Mouse (Mus musculus): ENCODE results near the gene Eif2s2. TPM values are rescaled to one million over a fixed set of nuclear protein-coding genes. Genes with fewer than 3 reads are reported as not detected.
"Not testable (repeated sequence)": the region's sequence is repeated elsewhere in the genome, so short reads cannot be mapped to it uniquely, and the experiment has no call there.

Eif2s2 gene
- total RNA-seq (2022) = 100 to 1,000 TPM in 2 of 4 experiments, 10 to 100 TPM in 2; 89.8 to 123 (median 98.0) TPM

DNA sequence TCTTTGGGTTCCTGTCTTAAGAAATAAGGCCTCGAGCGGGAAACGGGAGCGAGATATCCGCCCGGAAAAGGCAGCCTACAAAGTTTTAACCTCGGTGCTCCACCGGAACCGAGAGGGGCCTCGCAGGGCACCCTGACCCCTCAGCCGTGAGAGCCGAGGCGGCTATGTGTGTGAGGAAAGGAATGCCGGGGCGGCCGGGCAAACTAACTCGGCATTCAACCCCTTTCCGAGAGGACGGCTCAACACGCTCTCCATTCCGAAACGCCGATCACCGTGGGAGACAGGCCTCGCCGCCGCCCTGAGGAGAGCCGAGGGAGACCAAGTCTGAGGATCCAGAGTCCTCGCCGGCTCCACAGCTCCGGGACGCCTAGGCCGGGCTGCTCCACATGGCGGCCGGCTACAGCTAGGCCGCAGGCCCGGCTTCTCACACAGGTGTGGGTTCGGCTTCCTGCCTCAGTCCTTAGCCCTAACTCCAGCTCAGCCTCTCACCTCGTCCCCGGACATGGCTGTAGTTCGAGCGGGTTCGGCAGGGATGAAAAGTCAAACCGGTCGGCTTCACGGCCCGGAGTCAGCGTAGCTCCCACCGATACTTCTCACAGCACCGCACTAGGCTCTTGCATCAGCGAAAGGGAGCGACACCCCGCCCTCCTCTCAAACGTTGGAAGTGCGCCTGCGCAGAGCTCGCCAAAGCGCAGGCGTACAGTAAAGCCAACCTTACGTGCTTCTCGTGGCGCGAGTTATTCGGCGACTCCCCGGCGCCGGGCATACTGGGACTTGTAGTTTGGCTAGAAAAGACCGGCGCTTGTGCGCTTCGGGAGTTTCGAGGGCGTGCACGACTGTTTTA, at the start of gene Eif2s2:
Eif2s2 (minus strand) TSS at position 735 of the 844 bp plus-strand sequence.
- DNase-seq = peak; percentile 97

DNA sequence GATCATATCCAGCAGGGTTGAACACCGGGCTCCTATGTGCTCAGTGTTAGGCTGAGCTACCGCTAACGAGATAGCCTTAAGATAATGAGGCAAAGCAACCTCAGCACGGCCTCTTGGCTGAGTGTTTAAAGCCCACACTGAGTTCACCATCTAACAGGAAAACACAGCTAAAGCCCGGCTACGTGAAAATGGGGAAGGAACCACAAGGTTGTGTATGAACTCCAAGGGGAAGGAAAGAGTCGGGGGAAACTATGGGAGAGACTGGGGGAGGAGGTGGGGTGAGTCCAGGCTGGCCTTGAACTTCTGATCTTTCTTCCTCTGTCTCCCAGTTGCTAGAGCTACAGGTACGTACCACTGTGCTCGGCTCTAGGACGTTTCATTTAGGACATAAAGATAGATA, 49.2 kb upstream of the Eif2s2 start:
- no peak for DNase-seq

DNA sequence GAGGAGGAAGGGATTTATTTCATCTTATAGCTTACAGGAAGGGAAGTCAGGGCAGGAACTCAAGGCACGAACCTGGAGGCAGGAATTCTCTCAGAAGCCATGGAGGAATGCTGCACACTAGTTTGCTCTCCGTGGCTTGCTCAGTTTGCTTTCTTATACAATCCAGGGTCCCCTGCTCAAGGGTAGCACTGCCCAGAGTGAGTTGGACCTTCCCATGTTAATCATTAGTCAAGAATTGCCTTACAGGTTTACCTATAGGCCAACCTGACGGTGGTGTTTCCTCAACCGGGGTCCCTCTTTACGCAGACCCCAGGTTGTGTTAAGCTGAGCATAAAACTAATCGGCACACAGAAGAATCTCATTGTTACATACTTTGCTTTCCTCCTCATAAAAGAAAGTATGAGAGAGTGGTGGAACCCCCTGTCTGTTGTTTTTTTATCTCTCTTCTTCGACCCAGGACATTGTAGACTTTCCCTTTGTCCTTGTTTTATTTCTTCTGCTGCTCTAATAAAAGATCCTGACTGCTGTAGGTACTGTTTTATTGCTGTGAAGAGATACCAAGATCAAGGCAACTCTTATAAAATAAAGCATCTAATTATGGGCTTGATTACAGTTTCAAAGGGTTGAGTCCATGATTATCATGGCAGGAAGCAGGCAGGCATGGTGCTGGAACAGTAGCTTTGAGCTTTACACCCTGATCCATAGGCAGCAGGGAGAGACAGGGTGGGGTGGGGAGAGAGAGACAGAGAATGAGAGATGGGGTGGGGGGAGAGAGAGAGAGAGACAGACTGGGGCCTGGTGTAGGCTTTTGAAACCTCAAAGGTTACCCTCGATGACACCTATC, 45.0 kb upstream of the Eif2s2 start:
- DNase-seq = no peak

DNA sequence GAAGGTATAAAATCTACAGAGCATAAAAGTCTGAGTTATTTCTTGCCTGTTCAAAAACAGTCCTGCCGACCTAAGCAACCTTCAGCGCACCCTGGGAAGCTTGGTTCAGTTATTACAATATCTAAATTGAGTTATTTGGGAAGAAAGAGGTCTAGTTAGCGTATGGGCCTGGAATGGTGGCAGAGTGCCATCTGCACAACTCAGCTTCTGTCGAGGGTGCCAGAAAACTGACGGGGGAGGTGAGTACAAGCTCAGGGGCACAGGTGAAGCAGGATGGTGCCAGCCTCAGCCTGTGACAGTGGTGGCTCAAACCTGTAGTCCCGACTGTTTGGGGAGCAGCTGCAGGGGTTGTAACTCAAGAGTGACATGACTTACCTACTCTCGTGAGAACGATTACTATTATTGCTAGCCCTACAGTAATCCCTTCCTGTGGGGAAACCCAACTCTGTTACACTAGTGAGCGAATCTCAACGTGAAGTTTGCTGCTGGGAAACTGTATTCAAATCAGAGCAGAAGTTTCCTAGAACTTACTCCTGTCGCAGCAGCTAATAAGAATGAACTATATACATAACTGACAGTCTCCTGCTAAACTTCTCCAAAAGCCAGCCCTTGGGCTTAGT, 43.9 kb upstream of the Eif2s2 start:
- no peak for DNase-seq

DNA sequence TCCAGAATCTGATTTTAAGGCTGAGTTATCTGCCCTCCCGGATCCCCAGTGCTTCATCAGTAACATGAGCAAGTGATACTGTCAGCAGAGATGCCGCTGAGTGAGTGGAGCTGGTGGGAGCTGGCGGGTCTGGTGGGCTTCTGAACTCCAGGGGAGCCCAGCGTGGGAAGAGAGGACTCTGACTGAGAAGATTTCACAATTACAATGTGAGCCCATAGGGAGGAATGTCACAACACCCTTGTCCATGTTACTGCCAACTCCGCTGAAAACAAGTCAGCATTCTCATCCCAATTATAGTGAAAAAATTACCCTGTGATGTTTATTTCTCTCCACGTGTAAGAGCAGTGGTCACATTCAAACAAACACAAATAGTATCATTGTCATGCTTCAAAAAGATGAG, 43.4 kb upstream of the Eif2s2 start:
- DNase-seq = no peak

DNA sequence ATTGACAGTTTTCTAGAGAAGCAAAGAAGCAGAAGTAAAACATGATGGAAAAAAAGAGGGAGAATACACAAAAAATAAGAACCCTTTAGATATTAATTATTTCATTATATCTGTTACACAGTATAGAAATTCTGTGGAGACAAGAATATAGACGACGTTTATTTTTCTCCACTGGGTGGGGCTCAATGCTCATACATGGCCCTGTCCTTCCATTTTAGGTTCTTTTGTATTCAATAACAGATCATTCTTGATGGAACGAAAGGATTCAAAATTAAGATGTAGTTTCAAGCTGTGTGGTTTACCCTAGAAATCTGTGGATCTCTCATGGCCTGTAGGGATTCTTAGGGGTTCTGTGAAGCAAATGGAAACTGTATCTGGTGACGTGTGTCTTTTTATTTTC, 41.1 kb upstream of the Eif2s2 start:
- DNase-seq = no peak

DNA sequence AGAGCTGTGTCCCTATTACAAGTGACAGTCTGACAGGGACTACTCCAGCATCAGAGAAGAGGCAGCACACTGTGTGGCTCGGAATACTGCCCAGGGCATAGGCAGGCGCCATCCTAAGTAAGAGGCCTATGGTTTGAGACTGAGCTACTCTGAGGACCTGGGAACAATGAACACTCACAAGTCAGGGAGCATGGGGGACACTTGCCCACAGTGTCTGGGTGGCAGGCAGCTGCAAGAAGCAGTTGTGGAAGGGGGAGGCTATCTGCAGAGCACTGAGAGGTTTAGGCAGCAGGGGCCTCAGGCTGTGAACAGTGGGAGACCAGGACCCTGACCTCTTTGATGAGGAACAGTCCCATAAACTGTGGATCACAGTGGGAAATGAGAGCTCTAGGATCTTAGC, 35.6 kb upstream of the Eif2s2 start:
- no peak for DNase-seq

DNA sequence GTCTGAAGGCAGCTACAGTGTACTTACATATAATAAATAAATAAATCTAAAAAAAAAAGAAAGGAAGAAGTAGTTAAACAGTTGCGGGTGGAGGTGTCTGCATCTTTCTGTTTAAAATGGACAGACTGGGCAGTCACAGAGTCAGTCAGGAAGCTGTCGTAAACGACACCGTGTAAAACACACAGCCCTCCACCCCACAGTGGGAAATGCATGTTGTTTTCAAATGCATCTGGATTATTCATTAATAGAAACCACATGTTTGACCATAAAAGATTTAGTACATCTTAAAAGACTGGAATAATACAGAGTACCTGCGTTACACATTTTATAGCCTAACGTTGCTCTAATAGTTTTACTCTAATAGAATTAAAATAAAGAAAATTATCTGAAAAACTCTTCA, 34.1 kb upstream of the Eif2s2 start:
- no peak for DNase-seq

DNA sequence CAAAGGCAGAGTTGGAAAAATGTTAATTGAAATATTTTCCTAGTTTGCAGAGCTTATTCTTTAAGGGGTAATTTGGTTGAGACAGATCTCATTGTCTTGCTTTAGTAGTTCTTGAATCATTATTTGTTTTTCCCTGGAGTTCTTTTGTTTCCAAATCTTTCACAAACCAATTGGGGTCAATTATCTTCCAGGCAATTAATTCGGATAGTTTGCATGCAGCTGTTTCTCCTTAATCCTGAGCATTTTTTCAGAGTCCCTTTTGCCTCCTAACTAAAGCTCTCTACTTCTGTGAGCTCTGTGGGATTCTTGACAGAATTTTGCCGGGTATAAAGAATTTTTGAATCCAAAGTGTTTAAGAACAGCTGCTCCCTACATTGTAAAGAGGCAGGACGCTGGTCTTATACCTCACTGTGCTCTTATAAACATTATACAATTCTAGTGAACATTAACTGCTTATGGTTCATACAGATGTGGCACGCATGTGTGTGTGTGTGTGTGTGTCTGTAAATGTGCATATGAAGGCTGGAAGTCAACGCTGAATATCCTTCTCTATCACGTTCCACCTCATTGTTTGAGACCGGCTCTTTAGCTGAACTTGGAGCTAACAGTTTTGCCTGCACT, 32.8 kb upstream of the Eif2s2 start:
- DNase-seq = no peak

DNA sequence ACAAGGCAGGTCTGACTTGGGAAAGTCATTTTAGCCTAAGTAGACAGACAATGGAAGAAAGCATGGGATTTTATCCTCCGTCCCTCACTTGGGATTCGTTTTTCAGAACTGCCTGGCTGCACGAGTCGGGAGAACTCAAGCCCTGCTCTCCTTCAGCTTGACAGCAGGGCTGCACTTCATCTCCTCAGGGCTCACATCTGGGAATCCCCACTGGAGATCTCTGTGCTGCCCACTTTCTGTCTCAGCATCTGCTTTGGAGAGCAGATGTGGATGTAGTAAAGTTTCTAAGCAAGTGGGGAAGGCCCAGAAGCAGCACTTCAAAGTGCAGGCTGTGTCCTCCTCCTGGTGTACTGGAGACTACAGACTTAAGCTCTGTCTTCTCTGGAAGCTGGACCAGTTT, 29.4 kb upstream of the Eif2s2 start:
- DNase-seq = not testable (repeated sequence)

DNA sequence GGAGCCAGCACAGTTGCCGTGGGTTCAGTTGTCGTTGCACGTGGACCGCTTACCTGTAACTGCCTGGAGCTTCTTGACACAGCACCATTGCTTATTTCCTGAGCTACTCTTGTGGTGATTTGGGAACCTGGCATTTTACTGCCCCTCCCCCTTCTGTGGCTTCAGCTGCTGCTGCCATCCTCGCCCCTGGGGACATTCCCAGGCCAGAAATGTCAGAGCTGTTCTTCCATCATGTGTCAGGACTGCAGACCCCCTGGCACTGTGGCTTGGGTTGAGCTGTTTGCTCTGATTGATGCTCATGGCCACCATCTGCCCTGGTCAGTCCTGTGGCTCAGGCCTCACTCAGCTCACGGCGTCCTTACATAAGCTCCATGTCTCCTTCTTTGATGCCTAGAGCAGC, 28.2 kb upstream of the Eif2s2 start:
- no peak for DNase-seq

DNA sequence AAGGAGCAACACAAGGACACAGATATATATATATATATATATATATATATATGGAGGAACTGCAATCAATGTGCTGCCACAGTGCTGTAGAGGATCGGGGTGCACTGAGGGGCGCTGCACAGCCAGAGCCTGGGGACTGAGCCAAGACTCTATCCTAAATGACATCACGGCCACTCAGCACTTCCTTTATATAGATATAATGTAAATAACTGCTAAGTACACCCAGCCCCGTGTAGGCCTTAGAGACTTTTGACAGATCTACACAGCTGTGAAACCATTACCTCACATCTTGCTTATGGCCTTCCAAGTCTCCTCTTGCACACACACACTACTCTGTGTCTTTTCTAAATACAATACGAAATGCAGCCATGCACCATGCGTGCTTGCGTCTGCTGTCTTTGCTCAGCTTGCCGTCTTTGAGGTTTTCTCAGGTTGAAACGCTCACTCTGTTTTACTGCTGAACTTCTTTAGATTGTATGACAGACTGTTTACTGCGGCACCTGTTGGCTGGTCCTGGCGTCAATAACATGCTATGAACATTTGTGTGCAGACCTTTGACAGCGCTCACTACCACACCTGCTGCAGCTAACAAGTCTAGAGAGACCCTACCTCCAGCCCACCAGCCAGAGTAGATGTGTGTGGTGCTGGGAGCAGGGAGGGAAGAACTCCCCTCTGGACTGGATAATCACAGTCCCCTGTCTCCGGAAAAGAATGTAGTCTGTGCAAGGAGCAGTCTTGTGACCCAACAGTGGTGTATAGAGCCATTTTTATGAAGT, 25.3 kb upstream of the Eif2s2 start:
- no peak for DNase-seq

DNA sequence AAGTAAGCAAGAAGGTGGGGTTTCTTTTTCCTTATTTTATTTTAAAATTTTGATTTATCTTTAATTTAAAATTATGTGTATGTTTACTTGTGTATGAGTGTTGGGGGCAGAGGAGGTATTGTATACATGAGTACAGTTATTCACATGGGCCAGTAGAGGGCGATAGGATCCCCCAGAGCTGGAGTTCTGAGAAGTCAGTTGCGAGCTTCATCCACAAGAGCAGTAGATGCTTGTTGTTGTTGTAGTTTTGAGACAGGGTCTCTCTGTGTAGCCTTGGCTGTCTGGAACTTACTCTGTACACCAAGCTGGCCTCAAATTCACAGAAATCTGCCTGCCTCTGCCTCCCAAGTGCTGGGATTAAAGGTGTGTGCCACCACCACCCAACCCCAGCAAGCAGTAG, 23.8 kb upstream of the Eif2s2 start:
- DNase-seq = no peak

DNA sequence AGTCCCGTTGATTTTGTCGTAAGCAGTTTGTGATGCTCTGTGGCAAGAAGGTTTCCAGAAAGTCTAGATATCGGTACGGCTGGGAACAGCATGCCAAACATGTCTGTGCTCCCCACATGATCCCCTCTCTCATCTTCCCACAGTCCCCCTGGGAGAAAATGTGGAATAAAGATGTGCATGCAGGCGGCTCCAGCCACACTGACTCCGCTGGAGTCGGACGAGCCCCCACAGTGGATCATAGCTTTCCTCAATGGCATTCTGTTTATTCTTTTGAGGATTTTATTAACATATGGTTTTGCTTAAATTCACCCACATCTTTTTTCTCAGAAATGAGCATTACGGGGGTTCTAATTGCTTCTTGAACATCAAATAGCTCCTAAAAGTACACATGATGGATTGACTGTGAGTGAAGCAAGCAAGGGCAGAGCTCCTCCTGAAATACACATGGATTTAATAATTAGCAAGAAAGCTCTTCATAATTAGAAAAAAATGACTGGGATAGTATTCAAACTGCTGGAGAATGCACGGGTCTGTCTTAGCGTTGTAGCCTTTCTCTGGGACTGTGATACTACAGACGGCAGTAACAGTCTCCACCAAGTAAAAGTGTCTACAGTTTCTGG, 23.3 kb upstream of the Eif2s2 start:
- DNase-seq = no peak

DNA sequence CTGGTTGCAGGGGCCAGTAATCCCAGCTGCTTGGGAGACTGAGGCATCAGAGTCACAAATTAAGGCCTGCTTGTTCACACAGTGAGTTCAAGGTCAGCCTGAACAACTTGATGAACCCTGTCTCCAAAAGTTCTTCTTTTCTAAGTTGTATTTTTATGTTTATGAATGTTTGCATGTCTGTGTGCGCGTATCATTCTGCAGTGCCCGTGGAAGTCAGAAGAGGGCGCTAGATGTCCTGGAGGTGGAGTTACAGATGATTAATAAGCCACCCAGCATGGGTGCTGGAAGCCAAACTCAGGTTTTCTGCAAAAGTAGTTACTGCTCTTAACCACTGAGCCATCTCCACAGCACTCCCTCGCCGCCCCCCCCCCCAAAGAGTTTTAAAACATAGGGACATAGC, 17.1 kb upstream of the Eif2s2 start:
- no peak for DNase-seq

DNA sequence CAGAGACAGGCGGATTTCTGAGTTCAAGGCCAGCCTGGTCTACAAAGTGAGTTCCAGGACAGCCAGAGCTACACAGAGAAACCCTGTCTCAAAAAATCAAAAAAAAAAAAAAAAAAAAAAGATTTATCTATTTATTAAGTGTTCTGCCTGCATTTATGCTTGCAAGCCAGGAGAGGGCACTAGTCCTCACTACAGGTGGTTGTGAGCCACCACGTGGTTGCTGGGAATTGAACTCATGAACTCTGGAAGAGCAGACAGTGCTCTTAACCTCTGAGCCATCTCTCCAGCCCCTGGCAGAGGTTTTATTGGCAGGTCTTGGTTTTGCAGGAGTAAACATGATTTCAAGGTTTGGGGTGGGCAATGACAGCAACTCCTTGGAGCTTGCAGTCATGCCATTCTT, 15.5 kb upstream of the Eif2s2 start:
- DNase-seq = not testable (repeated sequence)

DNA sequence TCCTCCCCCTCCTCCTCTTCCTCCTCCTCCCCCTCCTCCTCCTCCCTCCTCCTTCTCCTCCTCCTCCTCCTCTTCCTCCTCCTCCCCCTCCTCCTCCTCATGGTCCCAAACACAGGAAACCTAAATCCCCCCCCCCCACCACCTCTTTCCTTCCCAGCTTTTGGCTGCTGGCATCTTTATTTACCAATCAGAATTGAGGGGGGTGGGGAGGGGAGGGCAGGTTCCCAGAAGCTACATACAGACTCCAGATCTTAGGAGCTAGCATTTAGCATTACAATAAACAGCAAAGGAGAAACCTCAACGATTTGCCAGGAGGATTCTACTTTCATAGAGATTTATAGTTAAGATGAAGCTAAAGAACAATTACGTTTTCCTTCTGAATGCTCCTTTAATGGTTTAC, 13.1 kb upstream of the Eif2s2 start:
- DNase-seq = no peak

DNA sequence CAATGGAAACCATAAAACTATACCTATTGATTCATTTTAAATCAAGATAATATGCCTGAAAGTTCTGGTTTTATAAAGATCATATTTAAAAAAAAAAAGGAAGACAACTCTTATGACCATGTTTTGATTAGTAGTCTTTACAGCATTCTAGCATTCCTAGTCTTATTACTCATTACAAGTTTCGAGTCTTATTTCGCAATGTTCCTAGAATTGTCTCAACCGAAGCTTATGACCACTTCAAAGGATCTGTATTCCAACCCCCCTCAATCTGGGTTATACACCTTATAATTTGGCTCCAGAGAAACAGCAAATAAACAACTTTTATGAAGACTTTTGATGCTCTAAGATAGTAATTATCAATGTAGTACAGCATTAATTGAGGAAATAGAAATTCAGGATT, 9.4 kb upstream of the Eif2s2 start:
- no peak for DNase-seq

DNA sequence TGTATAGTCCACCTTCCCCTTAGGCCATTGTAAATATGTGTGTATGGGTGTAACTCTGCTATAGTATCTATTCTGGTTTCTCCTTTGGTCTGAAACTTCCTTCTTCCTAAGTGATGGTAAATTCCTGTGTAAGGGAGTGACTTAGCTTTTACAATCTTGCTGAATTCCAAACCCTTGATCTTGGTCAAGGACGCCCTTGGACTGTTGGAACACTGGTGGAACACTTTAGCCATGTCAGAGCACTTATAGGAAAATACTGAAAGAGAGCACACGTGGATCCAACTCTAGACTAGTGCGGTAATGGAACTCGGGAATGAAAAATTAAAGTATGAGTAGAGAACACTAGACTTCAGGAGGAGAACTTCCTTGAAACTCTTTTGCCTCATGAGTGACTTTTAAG, 6.7 kb upstream of the Eif2s2 start:
- not testable (repeated sequence) for DNase-seq

DNA sequence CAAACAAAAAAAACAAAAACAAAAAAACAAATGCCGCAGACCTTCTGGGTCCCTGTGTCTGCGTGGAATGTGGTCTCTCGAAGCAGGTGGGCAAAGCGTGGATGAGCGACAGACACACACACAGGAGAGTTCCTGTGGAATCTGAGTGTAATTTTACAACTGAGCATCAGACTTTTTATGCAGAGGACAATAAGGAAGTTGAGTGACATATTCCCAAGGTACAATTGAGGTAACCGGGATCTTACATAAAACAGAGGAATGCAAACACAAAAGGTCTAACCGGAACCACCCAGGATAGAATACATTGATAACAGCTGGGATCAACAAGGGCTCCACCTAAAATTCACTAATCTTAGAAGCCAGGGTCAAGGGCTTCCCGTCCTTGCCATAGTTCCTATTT, 6.3 kb upstream of the Eif2s2 start:
- not testable (repeated sequence) for DNase-seq

DNA sequence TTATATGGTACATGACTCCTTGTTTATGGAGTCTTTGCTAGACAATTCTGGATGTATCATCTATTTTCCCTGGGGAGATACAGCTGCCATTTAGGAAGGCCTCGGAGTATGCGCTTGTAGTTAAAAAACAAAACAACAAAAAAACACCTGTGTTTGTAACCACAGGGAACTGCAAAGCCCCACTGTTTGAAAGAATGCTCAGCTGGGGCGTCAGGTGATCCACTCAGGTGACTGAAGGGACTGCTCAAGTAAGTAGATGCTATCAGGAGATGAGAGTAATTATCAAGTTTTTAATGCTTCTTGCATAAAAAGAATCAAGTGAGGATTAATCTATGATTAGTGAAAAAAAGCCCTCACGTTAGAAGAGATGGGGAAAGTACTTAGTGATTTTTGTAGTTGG, 813 bp upstream of the Eif2s2 start:
- no peak for DNase-seq

DNA sequence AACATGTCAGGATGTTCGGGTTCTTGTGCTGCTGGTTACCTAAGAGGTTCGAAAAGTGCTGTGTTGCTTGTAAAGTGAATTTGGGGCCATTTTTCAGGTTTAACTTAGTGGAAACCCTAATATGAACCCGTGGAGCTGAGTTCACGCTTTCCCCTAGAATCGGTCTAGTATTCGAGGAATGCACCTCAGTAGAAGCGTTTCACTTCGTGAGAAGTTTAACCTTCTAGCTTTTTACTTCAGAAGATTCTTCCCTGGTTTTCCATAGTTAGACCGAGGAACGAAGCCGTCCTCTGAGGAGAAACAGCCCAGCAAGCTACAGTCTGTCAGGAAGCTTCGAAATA, 280 bp upstream of the Eif2s2 start:
- no peak for DNase-seq

All from adrenal gland, adult 8-10 months (tissue).